Mouse (Mus musculus) CH12.LX (cell line): ENCODE data around the gene Gid4. TPM values are rescaled to one million over a fixed set of nuclear protein-coding genes. Genes with fewer than 3 reads are reported as not detected.
A peak's percentile ranks its signal among the peaks of the same experiment; 100 is the strongest.

Experiments
- DNase-seq: peaks from one replicate; pipeline ENCODE4 v3.0.0-alpha.2; 2013; ENCODE audit errors: extremely low read depth
- H3K27ac ChIP-seq: 2 replicates; pipeline ENCODE4 v1.5.1; 2012; ENCODE audit warnings: low read depth, mild to moderate bottlenecking, control low read depth, moderate library complexity; ENCODE audit not compliant: insufficient read depth
- H3K27me3 ChIP-seq: replicated peaks from 2 replicates; pipeline ENCODE3; 2012; ENCODE audit warnings: inconsistent platforms
- H3K36me3 ChIP-seq, 2 experiments: replicated peaks in 1 of 2; 2 replicates each; pipeline versions ENCODE3 to v1.6.1; 2012; ENCODE audit warnings: inconsistent platforms in 1 of 2, low read length in 1 of 2, mild to moderate bottlenecking in 1 of 2, mixed read lengths in 1 of 2, moderate library complexity in 1 of 2; ENCODE audit not compliant: control insufficient read depth in 1 of 2, insufficient read depth in 1 of 2
- H3K4me1 ChIP-seq, 2 experiments: 2 replicates each; pipeline ENCODE4 v1.6.1; 2012; ENCODE audit warnings: inconsistent platforms in 1 of 2, moderate library complexity in 1 of 2; ENCODE audit not compliant: insufficient read depth in 2 of 2, control insufficient read depth in 1 of 2
- H3K4me2 ChIP-seq: 2 replicates; pipeline ENCODE4 v1.6.1; 2012; ENCODE audit warnings: low read depth, mild to moderate bottlenecking, control low read depth; ENCODE audit not compliant: poor library complexity, insufficient read depth, severe bottlenecking
- H3K4me3 ChIP-seq, 3 experiments: fragments of 150-350 bp in 1 of 3; sonication (generic) in 1 of 3; replicated peaks in 1 of 3; 2 replicates each; pipeline versions ENCODE3 to v1.5.1; 2011 to 2012; ENCODE audit warnings: low read depth in 2 of 3, low read length in 2 of 3, mild to moderate bottlenecking in 2 of 3, moderate library complexity in 2 of 3, control low read depth in 1 of 3, improper control_type of control experiment in 1 of 3, inconsistent platforms in 1 of 3, mixed read lengths in 1 of 3; ENCODE audit not compliant: poor library complexity in 1 of 3
- H3K79me2 ChIP-seq: replicated peaks from 2 replicates; pipeline ENCODE4 v1.6.1; 2012; ENCODE audit warnings: mild to moderate bottlenecking, moderate library complexity; ENCODE audit not compliant: control insufficient read depth, poor library complexity, insufficient read depth, severe bottlenecking; ENCODE audit errors: extremely low read depth
- H3K9ac ChIP-seq: 2 replicates; pipeline ENCODE4 v1.6.1; 2012; ENCODE audit warnings: low read depth, mild to moderate bottlenecking, control low read depth, moderate library complexity; ENCODE audit not compliant: insufficient read depth
- H3K9me3 ChIP-seq: replicated peaks from 2 replicates; pipeline ENCODE3; 2012; ENCODE audit warnings: low read length, inconsistent platforms, mixed read lengths
- BHLHE40 ChIP-seq: IDR thresholded peaks from 2 replicates; pipeline ENCODE4 v1.6.1; 2011; ENCODE audit warnings: mild to moderate bottlenecking, low read depth, low read length, improper control_type of control experiment
- CHD1 ChIP-seq: IDR thresholded peaks from 2 replicates; pipeline ENCODE4 v1.6.1; 2012; ENCODE audit warnings: low read depth, low read length, improper control_type of control experiment, inconsistent platforms
- CHD2 ChIP-seq: IDR thresholded peaks from 2 replicates; pipeline ENCODE4 v1.6.1; 2011; ENCODE audit warnings: low read length, improper control_type of control experiment
- CTCF ChIP-seq, 2 experiments: IDR thresholded peaks in 1 of 2; conservative IDR thresholded peaks in 1 of 2; 2 replicates each; pipeline ENCODE4 v1.5.1; 2011 to 2012; ENCODE audit warnings: low read depth in 2 of 2, low read length in 2 of 2, improper control_type of control experiment in 1 of 2, inconsistent platforms in 1 of 2, mild to moderate bottlenecking in 1 of 2, moderate library complexity in 1 of 2
- ELF1 ChIP-seq: IDR thresholded peaks from 2 replicates; pipeline ENCODE4 v1.6.1; 2014; ENCODE audit warnings: low read depth, mild to moderate bottlenecking, inconsistent platforms, low read length, improper control_type of control experiment
- EP300 ChIP-seq: IDR thresholded peaks from 2 replicates; pipeline ENCODE4 v1.6.1; 2011; ENCODE audit warnings: low read length, improper control_type of control experiment
- ETS1 ChIP-seq: conservative IDR thresholded peaks from 2 replicates; pipeline ENCODE4 v1.6.1; 2012; ENCODE audit warnings: low read depth, mild to moderate bottlenecking, inconsistent platforms, low read length, improper control_type of control experiment, moderate library complexity
- GABPA ChIP-seq: IDR thresholded peaks from 2 replicates; pipeline ENCODE4 v1.6.1; 2012; ENCODE audit warnings: low read depth, low read length, improper control_type of control experiment, inconsistent platforms; ENCODE audit not compliant: insufficient replicate concordance
- JUN ChIP-seq: IDR thresholded peaks from 2 replicates; pipeline ENCODE4 v1.6.1; 2011; ENCODE audit warnings: low read depth, mild to moderate bottlenecking, low read length, improper control_type of control experiment, moderate library complexity; ENCODE audit not compliant: insufficient read depth
- JUND ChIP-seq: conservative IDR thresholded peaks from 2 replicates; pipeline ENCODE4 v1.6.1; 2011; ENCODE audit warnings: low read depth, low read length, improper control_type of control experiment
- MAX ChIP-seq: IDR thresholded peaks from 2 replicates; pipeline ENCODE4 v1.6.1; 2011; ENCODE audit warnings: low read length, improper control_type of control experiment
- MEF2A ChIP-seq: IDR thresholded peaks from 2 replicates; pipeline ENCODE4 v1.6.1; 2014; ENCODE audit warnings: low read depth, mild to moderate bottlenecking, inconsistent platforms, low read length, improper control_type of control experiment, borderline replicate concordance
- MXI1 ChIP-seq: IDR thresholded peaks from 2 replicates; pipeline ENCODE4 v1.6.1; 2011; ENCODE audit warnings: mild to moderate bottlenecking, low read depth, low read length, improper control_type of control experiment
- MYC ChIP-seq: IDR thresholded peaks from 2 replicates; pipeline ENCODE4 v1.6.1; 2011; ENCODE audit warnings: low read depth, mild to moderate bottlenecking, improper control_type of control experiment, low read length
- NELFE ChIP-seq: IDR thresholded peaks from 2 replicates; pipeline ENCODE4 v1.6.1; 2011; ENCODE audit warnings: low read depth, low read length, improper control_type of control experiment
- NRF1 ChIP-seq: IDR thresholded peaks from 2 replicates; pipeline ENCODE4 v1.6.1; 2014; ENCODE audit warnings: low read depth, mild to moderate bottlenecking, inconsistent platforms, low read length, improper control_type of control experiment, moderate library complexity
- POLR2AphosphoS2 ChIP-seq: IDR thresholded peaks from 2 replicates; pipeline ENCODE4 v1.6.1; 2011; ENCODE audit warnings: low read depth, low read length, improper control_type of control experiment
- RAD21 ChIP-seq: IDR thresholded peaks from 2 replicates; pipeline ENCODE4 v1.6.1; 2011; ENCODE audit warnings: low read depth, mild to moderate bottlenecking, low read length, improper control_type of control experiment, moderate library complexity
- SMC3 ChIP-seq: IDR thresholded peaks from 2 replicates; pipeline ENCODE4 v1.6.1; 2011; ENCODE audit warnings: low read depth, low read length, improper control_type of control experiment
- TCF12 ChIP-seq: IDR thresholded peaks from 2 replicates; pipeline ENCODE4 v1.6.1; 2014; ENCODE audit warnings: low read depth, mild to moderate bottlenecking, inconsistent platforms, low read length, improper control_type of control experiment
- UBTF ChIP-seq: IDR thresholded peaks from 2 replicates; pipeline ENCODE4 v1.6.1; 2012; ENCODE audit warnings: low read depth, mild to moderate bottlenecking, inconsistent platforms, low read length, improper control_type of control experiment, moderate library complexity
- ZMIZ1 ChIP-seq: IDR thresholded peaks from 2 replicates; pipeline ENCODE4 v1.6.1; 2012; ENCODE audit warnings: low read depth, mild to moderate bottlenecking, inconsistent platforms, low read length, improper control_type of control experiment
- dilution Hi-C: fragments of 300-500 bp; cut with MboI; formaldehyde crosslinking; loops from 2 replicates; pipeline ENCODE4 v1.14.3; 2020; ENCODE audit warnings: low sequenced_read_pairs; ENCODE audit not compliant: extremely low pct_unique_long_range_greater_than_20kb, extremely low pct_ligation_motif_present
- in situ Hi-C: fragments of 300-500 bp; cut with MboI; formaldehyde crosslinking; loops from 3 replicates; pipeline ENCODE4 v1.14.3; 2019; ENCODE audit warnings: low sequenced_read_pairs, low pct_ligation_motif_present, low pct_unique_long_range_greater_than_20kb, mixed read lengths
- polyA plus RNA-seq: library from polyadenylated mRNA; unstranded; fragments of >175 nt; gene quantifications from 2 replicates; pipeline ENCODE4 v1.2.1, GENCODE M21; 2012; ENCODE audit warnings: low read depth; ENCODE audit not compliant: insufficient read length
- total RNA-seq, 2 experiments: library from RNA; depleted of rRNA; stranded (reverse); fragments of 300-350 nt in 1 of 2; fragments of >200 nt in 1 of 2; gene quantifications; 2 replicates each; pipeline ENCODE4 v1.2.3; 2012 to 2014

Gene Gid4
- total and polyA plus RNA-seq, 3 experiments = 17.0 to 23.4 (median 17.3) TPM

- DNase-seq = no peak
- Histone ChIP-seq H3K4me2 (no peak overlapping the region), H3K9ac (no peak overlapping the region), H3K9me3 (no peaks in the 10 kb centered on the region), H3K27me3 (peaks cover 68% of the 10 kb centered on the region), H3K4me3 (no peak overlapping the region), H3K27ac (no peak overlapping the region), H3K79me2 (no peaks in the 10 kb centered on the region), H3K36me3 (no peaks in the 10 kb centered on the region), H3K4me1 (no peaks in the 10 kb centered on the region)
- TF ChIP-seq BHLHE40 = no peak
- TF ChIP-seq CHD1 = no peak
- TF ChIP-seq MAX = no peak
- no peak for TF ChIP-seq TCF12
- TF ChIP-seq ETS1 = no peak
- in situ Hi-C loops (no loop called here), dilution Hi-C loops (no loop called here)
These were observed 69.3 kb downstream of the Gid4 start for GRCm38 (mm10) chr11:60486267-60486666.

GRCm38 (mm10) chr11:60492726-60493125 lies 75.8 kb downstream of the Gid4 start:
- dilution Hi-C loops = no loop called here
- no peak overlapping the region for H3K27ac ChIP-seq

GRCm38 (mm10) chr11:60495692-60496091 lies 78.7 kb downstream of the Gid4 start:
- Histone ChIP-seq H3K36me3 (no peaks in the 10 kb centered on the region), H3K27me3 (peaks cover 48% of the 10 kb centered on the region)
- in situ Hi-C loops = no loop called here

More at GRCm38 (mm10) chr11:60492726-60493125, 75.8 kb downstream of the Gid4 start:
- no peak overlapping the region for H3K4me2 ChIP-seq
- in situ Hi-C loops = no loop called here
- no peak overlapping the region for H3K9ac ChIP-seq
- no peaks in the 10 kb centered on the region for H3K9me3 ChIP-seq
- no peak overlapping the region for H3K4me3 ChIP-seq
- TF ChIP-seq MYC = no peak
- TF ChIP-seq SMC3 = no peak
- no peak for TF ChIP-seq GABPA
- no peak for TF ChIP-seq UBTF
- TF ChIP-seq CHD2 = no peak
- TF ChIP-seq ZMIZ1 = no peak
- no peak for TF ChIP-seq JUN
- TF ChIP-seq BHLHE40 = no peak
- TF ChIP-seq NELFE = no peak
- no peak for TF ChIP-seq MEF2A
- TF ChIP-seq POLR2AphosphoS2 = no peak
- TF ChIP-seq TCF12 = no peak
- no peak for TF ChIP-seq JUND
- TF ChIP-seq MXI1 = no peak
- TF ChIP-seq NRF1 = no peak
- TF ChIP-seq, all 38 proteins: peak for 0
- Histone ChIP-seq H3K27me3 (peaks cover 35% of the 10 kb centered on the region), H3K4me1 (peaks cover 0 to 4% of the 10 kb centered on the region in 2 experiments; a peak in 1 of 4 replicates), H3K79me2 (no peaks in the 10 kb centered on the region), H3K36me3 (no peaks in the 10 kb centered on the region)
- no peak for DNase-seq

More at GRCm38 (mm10) chr11:60495692-60496091, 78.7 kb downstream of the Gid4 start:
- no peak overlapping the region for H3K9ac ChIP-seq
- H3K27ac ChIP-seq = no peak overlapping the region
- H3K9me3 ChIP-seq = no peaks in the 10 kb centered on the region
- dilution Hi-C loops = no loop called here
- H3K4me3 ChIP-seq = no peak overlapping the region
- TF ChIP-seq RAD21 = peak; percentile 47
- TF ChIP-seq EP300 = no peak
- no peak for TF ChIP-seq MEF2A
- TF ChIP-seq ELF1 = no peak
- TF ChIP-seq CTCF (conservative IDR thresholded peaks at IDR 0.05 in 1 of 2, IDR thresholded peaks at IDR 0.05 in 1 of 2; ENCODE audit: low read depth in 2 of 2, low read length in 2 of 2) = peak in 1 of 2 experiments; percentile 43; a peak in 2 of 4 replicates
- TF ChIP-seq ETS1 = no peak
- no peak for TF ChIP-seq GABPA
- H3K4me2 ChIP-seq = no peak overlapping the region
- no peaks in the 10 kb centered on the region for H3K79me2 ChIP-seq
- DNase-seq = no peak
- H3K4me1 ChIP-seq = peaks cover 0 to 4% of the 10 kb centered on the region in 2 experiments; a peak in 1 of 4 replicates
